Mouse (Mus musculus) G1E-ER4 (cell line): ENCODE data around the gene Agtrap. TPM values are rescaled to one million over a fixed set of nuclear protein-coding genes. Genes with fewer than 3 reads are reported as not detected.

Source experiments
- GATA1 ChIP-seq: IDR thresholded peaks from one replicate; pipeline ENCODE4 v1.8.0; 2012; ENCODE audit warnings: low read length, inconsistent platforms
- polyA plus RNA-seq: library from polyadenylated mRNA; stranded (reverse); fragments of >175 nt; gene quantifications from 2 replicates; pipeline ENCODE4 v1.2.3, GENCODE M21; 2012

Agtrap gene
- polyA plus RNA-seq, 1 experiment = 3.1 TPM

DNA sequence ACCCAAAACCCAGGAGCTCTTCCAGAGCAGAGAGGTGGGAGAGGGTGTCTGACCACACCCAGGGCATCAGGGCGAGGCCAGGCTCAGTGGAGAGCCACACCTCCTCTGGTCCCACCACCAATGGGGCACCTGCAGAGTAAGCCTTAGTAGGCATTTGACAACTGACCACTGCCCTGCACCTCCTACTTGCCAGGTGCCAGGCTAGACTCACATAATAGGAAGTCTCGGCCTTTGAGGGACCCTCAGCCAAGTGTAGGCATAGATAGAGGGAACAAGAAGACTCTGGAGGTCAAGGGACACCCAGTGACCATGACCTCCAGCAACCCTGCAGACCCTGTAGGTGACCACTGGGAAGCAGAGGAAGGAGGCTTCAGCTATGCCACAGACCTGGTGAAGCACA is 43.7 kb downstream of the Agtrap start:
- TF ChIP-seq GATA1 = no peak

DNA sequence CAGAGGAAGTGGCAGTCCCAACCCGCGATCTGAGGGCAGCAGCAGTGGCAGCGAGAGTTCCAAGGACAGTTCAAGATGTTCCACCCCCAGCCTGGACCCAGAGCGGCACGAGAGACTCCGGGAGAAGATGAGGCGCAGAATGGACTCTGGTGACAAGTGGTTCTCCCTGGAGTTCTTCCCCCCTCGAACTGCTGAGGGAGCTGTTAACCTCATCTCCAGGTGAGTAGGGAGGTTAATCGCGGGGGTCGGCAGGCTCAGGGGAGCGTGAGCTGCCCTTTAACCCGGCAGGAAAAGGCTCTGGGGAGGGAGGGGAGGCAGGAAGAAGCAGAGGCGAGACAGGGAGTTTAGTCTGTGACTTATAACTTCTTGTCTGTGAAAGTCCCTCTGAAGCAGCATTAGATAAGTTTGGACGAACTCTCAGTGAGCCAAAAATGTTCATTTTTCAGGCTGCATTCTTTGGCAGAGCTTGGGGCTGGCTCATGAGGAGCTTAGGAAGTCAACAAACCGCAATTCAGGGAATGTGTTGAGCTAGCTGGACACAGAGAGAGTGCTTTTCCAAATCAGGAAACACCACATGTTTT is 46.1 kb downstream of the Agtrap start:
- TF ChIP-seq GATA1 = no peak

DNA sequence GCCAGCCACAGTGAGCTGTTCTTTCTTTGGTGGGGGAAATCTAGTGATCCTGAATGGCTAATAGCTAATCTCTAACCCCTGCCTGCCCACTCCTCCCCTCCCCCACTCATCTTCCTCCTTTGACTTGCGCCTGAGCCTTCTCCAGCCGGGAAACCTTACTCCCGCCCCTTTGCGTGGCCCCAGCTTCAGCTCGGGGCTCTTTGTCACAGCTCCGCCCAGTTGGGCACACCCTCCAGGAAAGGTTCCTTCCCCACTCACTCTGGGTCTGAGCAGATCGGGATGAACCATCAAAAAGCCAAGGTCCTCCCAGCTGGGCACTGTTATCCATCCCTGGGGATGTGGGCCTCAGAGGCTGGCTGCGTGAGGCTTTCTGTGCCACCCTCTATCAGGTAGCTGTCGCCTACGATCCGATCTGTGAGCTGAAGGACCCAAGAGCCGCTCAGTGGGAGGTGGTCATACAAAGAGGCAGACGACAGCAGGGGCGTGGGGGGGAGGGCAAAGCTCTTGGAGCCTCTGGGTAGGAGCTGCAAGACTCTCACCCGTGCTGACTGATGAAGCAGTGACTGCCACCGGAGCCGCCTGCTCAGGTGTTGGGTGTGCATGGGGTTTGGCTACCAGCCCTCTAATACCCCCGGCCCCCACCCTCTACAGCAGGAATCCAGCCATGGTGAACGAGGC is 46.8 kb downstream of the Agtrap start:
- no peak for TF ChIP-seq GATA1

DNA sequence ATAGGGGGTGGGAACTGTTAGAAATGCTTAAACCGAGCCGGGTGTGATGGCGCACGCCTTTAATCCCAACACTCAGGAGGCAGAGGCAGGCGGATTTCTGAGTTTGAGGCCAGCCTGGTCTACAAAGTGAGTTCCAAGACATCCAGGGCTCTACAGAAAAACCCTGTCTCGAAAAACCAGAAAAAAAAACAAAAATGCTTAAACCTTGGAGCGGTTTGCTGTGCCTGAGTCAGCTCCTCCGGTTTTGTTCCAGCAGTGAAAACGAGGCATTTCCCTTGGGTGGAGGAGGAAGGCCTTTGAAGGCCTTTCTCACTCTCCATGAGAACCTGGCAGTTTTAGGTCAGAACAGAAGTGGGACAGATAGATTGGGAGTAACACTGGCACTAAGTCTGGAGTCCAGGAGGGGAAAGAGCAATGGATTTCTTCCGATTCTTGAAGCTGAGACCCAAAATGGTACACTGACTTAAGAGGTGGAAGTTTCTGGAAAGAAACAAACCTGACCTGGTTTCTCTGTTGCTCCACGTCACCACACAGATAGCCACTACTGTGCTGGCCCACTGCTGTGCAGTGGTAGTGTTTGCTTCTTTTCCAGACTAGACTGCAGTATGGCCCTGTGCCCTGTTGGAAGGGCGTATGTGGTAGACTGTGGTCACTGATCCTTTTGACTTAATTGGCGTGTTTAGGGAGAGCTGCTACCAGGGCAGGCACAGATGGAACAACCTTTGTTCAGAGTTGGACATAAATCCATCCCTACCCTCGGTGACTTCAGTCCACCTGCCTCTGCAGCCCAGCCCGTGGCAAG is 47.6 kb downstream of the Agtrap start:
- TF ChIP-seq GATA1 = no peak

DNA sequence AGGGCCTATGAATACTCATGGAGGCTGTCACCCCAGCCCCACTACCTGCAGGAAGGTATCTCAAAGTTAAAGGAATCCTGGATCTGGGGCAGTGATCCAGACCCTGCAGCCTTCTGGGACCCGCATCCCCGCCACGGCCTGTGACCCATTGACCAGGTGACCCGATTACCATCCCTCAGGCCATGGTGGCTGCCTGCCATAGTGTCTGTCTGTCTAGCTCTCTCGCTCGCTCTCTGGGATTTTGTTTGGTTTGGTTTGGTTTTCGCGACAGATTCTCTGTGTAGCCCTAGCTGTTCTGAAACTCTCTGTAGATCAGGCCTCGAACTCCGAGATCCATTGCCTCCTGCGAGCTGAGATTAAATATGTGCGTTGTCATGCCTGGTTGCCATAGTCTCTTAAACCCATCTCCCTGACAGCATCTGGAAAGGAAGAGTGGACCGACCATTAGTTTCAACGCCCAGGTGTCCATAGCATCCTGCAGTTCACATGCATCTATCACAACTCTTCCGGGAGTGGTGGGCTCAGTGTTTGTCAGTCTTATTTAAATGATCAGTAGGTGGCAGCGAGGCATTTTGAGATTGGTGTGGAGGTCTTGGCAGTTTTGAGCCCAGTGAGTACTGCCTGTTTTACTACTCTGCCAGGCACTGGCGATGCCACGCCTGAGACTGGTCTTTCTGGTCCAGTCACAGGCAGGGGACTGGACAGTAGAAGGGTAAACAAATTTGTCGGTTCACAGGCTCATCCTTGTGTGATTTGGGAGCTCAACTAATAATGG is 48.4 kb downstream of the Agtrap start:
- no peak for TF ChIP-seq GATA1

DNA sequence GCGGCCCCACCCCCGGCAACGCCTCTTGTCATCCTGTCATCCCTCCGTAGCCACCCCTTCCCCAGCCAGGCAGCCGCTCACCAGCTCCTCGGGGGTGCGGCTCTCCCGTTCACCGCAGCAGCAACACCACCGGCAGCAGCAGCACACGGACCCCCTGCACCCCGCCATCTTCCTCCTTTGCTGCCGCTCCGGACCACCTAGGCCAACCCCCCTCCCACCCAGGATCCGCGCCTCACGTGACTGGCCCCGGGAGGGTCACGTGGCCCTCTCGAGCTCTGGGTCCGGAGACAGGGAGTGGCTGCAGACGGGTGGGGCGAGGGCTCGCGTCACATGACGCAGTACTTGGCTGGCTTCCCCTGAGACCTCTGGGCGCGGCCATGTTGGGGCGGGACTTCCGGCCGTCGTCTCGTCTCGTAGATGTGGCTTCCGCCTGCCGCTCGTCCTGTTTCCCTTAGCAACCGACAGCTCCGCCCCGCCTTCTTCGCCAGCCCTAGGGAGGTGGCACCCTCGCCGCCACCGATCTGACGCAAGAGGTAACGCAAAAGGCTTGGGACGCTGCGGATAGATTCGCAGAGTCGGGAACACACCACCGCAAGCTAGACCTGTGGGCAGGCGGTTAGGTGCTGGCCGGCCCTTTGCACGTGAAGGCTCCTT is 49.1 kb downstream of the Agtrap start, which contains the start of the genes Clcn6 and Mthfr:
TSS of gene Clcn6 (minus strand) at position 222 of the 654 bp plus-strand sequence.
TSS of gene Mthfr (plus strand) at position 478 of the 654 bp plus-strand sequence.
- no peak for TF ChIP-seq GATA1

DNA sequence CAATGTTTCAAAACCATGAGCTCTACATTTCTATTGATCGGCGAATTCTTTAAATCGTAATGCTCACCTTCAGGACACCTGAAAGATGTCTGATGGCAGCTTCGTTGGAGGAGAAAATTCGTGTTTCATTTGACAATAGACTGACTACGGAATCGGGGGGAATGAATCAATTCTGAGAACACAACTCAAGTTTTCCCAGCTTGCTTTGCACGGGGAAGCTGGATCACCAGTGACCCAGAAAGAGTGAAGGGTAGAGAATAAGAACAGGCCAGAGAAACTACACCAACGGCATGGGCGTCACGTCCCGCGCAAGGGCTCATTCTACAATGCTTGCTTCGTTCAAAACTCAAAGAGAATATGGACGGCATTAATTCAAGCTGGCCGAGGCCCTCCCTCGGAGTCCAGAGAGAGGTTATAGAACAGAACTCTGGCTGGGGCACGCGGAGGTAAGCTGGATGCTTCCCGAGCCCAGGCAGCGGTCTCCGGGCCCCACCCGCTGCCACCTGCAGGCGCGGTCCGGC is 49.7 kb downstream of the Agtrap start:
- no peak for TF ChIP-seq GATA1

DNA sequence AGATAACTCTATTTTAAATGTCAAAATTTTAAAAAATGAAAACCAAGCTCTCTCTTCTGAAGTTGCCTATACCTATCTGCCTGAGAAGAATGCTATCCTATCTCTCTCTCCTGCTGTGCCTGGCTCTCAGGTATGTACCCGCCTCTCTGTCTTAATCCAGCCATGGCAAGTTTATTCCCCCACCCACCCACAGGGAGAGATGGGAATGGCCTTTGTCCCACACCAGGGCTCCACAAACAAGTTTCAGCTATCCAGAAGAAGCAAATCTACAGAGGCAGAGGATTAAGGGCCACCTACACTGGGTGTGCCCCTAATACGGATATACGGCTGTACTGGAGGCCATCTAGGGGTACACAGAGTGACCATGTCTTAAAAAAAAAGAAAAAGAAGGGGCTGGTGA is 52.4 kb downstream of the Agtrap start:
- no peak for TF ChIP-seq GATA1

DNA sequence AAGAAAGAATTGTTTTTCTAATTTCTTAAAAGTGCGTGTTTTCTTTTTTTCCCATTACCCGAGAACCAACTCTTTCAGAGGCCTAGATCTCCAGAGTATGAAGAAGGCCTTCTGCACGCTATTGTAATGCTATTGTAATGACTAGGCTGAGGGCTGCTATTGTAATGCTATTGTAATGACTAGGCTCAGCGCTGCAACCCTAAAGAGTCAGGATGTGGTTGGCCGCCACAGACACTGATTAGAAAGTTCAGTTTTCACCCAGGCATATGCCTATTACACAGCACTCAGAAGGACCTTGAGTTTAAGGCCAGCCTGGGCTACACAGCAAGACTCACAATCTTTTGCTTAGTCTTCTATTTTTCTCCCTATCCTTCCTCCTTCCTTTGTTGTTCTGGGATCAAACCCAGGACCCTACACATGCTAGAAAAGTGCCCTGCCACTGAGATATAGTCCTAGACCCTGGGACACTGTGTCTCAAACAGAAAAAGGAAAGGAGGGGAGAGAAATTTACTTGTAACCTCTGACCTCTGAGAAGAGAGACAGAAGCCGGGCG is 53.9 kb downstream of the Agtrap start:
- no peak for TF ChIP-seq GATA1

DNA sequence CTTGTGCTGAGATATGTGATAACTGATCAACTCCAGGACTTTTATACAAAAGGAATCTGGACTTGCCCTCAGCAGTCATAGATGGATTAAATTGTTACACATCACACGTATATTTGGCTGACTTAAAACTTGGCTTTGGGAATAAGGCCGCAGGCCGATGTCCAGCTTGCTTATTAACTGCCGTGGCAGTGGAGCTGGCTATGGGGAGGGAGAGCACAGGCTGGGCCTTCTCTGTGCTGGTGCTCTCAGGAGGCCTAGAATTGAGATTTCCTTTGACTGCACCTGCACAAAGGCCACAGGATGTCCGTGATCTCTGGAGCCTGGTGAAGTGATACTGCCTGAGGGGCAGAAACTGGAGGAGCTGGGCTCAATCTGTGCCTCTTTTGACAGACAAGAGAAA is 57.3 kb downstream of the Agtrap start:
- TF ChIP-seq GATA1 = no peak

DNA sequence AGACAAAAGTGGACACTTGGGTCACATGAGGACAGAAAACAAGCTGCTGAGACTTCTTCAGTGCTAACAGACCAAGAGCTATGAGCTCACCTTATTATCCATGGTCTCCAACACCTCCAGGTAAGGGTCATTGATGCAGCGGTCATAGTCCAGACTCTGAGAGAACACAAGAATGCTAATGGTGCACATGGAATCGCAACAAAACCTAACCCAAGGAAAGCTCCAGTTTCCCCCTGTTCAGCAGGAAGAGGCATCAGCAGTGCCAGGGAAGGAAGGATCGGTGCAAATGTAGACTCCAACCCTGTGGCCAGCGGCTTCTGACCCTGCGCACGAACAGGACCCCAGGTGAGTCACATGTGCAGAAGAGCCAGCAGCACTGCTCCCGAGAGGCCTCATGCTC is 58.5 kb downstream of the Agtrap start:
- TF ChIP-seq GATA1 = no peak

Other genes starting within 250 kb of the Agtrap start
- 0.06 and 0.10 TPM in 2 replicates for gene Zfp933, start 239.7 kb downstream of the Agtrap start, polyA plus RNA-seq
- 0.04 and 0.08 TPM in 2 replicates for gene Miip, start 219.2 kb downstream of the Agtrap start, polyA plus RNA-seq
- not detected in 2 replicates for gene Fv1, start 219.1 kb downstream of the Agtrap start, polyA plus RNA-seq
- gene Mfn2, start 183.3 kb downstream of the Agtrap start, polyA plus RNA-seq = 17.0 and 21.7 TPM in 2 replicates
- gene Plod1, start 151.3 kb downstream of the Agtrap start, polyA plus RNA-seq = 1.9 TPM in 2 replicates
- 71.1 and 78.9 TPM in 2 replicates for gene 2510039O18Rik, start 147.1 kb downstream of the Agtrap start, polyA plus RNA-seq
- gene Nppb, start 102.2 kb downstream of the Agtrap start, polyA plus RNA-seq = not detected in 2 replicates
- not detected in 2 replicates for gene Nppa, start 87.3 kb downstream of the Agtrap start, polyA plus RNA-seq
- gene Clcn6, start 49.2 kb downstream of the Agtrap start, polyA plus RNA-seq = 3.5 and 4.1 TPM in 2 replicates
- 9.9 and 11.2 TPM in 2 replicates for gene Mthfr, start 49.0 kb downstream of the Agtrap start, polyA plus RNA-seq
- gene Mad2l2, start 42.4 kb upstream of the Agtrap start, polyA plus RNA-seq = 28.7 and 35.5 TPM in 2 replicates
- not detected in 2 replicates for gene Draxin, start 42.7 kb upstream of the Agtrap start, polyA plus RNA-seq
- 68.5 and 76.1 TPM in 2 replicates for gene Fbxo6, start 64.1 kb upstream of the Agtrap start, polyA plus RNA-seq
- 4.6 and 4.8 TPM in 2 replicates for gene Fbxo44, start 72.5 kb upstream of the Agtrap start, polyA plus RNA-seq
- gene Fbxo2, start 72.6 kb upstream of the Agtrap start, polyA plus RNA-seq = 0.55 and 0.86 TPM in 2 replicates
- 0.01 and 0.06 TPM in 2 replicates for gene Disp3, start 199.9 kb upstream of the Agtrap start, polyA plus RNA-seq